Mouse (Mus musculus) hindlimb bud, embryonic 11.5 days (tissue): ENCODE data around the gene Chpt1.
"Not testable (repeated sequence)": the region's sequence is repeated elsewhere in the genome, so short reads cannot be mapped to it uniquely, and the experiment has no call there.

ENCODE experiments used
- DNase-seq: peaks from one replicate; pipeline ENCODE4 v3.0.0-alpha.2; 2012; ENCODE audit warnings: low read depth, low spot score; ENCODE audit errors: extremely low spot score

Gene Chpt1

GRCm38 (mm10) chr10:88503421-88504314 is at the start of gene Chpt1:
Gene Chpt1 (minus strand): TSS chr10:88504073.
- DNase-seq, result no peak

GRCm38 (mm10) chr10:88552738-88553137 is 48.9 kb upstream of the Chpt1 start:
- no peak for DNase-seq

- no peak for DNase-seq
Measured at GRCm38 (mm10) chr10:88550225-88550624, 46.4 kb upstream of the Chpt1 start.

GRCm38 (mm10) chr10:88547635-88548034 is 43.8 kb upstream of the Chpt1 start:
- DNase-seq, result no peak

GRCm38 (mm10) chr10:88530631-88531030 is 26.8 kb upstream of the Chpt1 start:
- DNase-seq, result no peak

- DNase-seq, result no peak
Measured at GRCm38 (mm10) chr10:88524016-88524415, 20.1 kb upstream of the Chpt1 start.

- DNase-seq, result no peak
Measured at GRCm38 (mm10) chr10:88523212-88523611, 19.3 kb upstream of the Chpt1 start.

- no peak for DNase-seq
Measured at GRCm38 (mm10) chr10:88522795-88523194, 18.9 kb upstream of the Chpt1 start.

GRCm38 (mm10) chr10:88515049-88515448 is 11.2 kb upstream of the Chpt1 start:
- DNase-seq, result not testable (repeated sequence)

- DNase-seq, result no peak
Measured at GRCm38 (mm10) chr10:88514495-88514894, 10.6 kb upstream of the Chpt1 start.

GRCm38 (mm10) chr10:88513574-88514135 is 9.8 kb upstream of the Chpt1 start:
- no peak for DNase-seq

- no peak for DNase-seq
Measured at GRCm38 (mm10) chr10:88511355-88511754, 7.5 kb upstream of the Chpt1 start.

- DNase-seq, result no peak
Measured at GRCm38 (mm10) chr10:88510503-88511271, 6.8 kb upstream of the Chpt1 start.

GRCm38 (mm10) chr10:88507691-88508143 is 3.8 kb upstream of the Chpt1 start:
- DNase-seq, result no peak

- DNase-seq, result no peak
Measured at GRCm38 (mm10) chr10:88505256-88505655, 1.4 kb upstream of the Chpt1 start.

- no peak for DNase-seq
Measured at GRCm38 (mm10) chr10:88504481-88504880, 608 bp upstream of the Chpt1 start.

- DNase-seq, result no peak
Measured at GRCm38 (mm10) chr10:88502919-88503318, 954 bp downstream of the Chpt1 start.

GRCm38 (mm10) chr10:88501886-88502765 is 1.7 kb downstream of the Chpt1 start:
- no peak for DNase-seq

GRCm38 (mm10) chr10:88501370-88501769 is 2.5 kb downstream of the Chpt1 start:
- no peak for DNase-seq

GRCm38 (mm10) chr10:88499993-88500392 is 3.9 kb downstream of the Chpt1 start:
- no peak for DNase-seq
